Mouse (Mus musculus) ES-Bruce4 (cell line): ENCODE data around the gene Spred2.

Experiments used
- CTCF ChIP-seq: IDR thresholded peaks from one replicate; pipeline ENCODE4 v1.8.1; 2011; ENCODE audit warnings: low read depth, low read length
- EP300 ChIP-seq: IDR thresholded peaks from 2 replicates; pipeline ENCODE4 v1.6.1; 2011; ENCODE audit warnings: low read depth, low read length; ENCODE audit not compliant: insufficient read depth

- no peak for TF ChIP-seq CTCF
- TF ChIP-seq EP300 = no peak
Measured at GRCm38 (mm10) chr11:19941156-19941777, 17.1 kb downstream of the Spred2 start.
